Mouse (Mus musculus): Measurements from ENCODE around the gene Gm525. TPM values are rescaled to one million over a fixed set of nuclear protein-coding genes. Genes with fewer than 3 reads are reported as not detected.
"Not testable (repeated sequence)": the region's sequence is repeated elsewhere in the genome, so short reads cannot be mapped to it uniquely, and the experiment has no call there.

Gene Gm525
- total RNA-seq, 2 experiments from 2014 or later = not detected

GRCm38 (mm10) chr11:89060423-89061089, 13.1 kb upstream of the Gm525 start:
- peak; percentile 90 for DNase-seq
- intact Hi-C loops (cut with DNase I; ENCODE audit: low total_unique reads) = no loop called here

GRCm38 (mm10) chr11:89061362-89061761, 12.3 kb upstream of the Gm525 start:
- intact Hi-C loops (cut with DNase I; ENCODE audit: low total_unique reads) = no loop called here
- DNase-seq = no peak

- intact Hi-C loops (cut with DNase I; ENCODE audit: low total_unique reads) = no loop called here
- DNase-seq = no peak
Measured at GRCm38 (mm10) chr11:89064312-89064711, 9.3 kb upstream of the Gm525 start.

- intact Hi-C loops (cut with DNase I; ENCODE audit: low total_unique reads) = no loop called here
- DNase-seq = no peak
Measured at GRCm38 (mm10) chr11:89065297-89065696, 8.3 kb upstream of the Gm525 start.

GRCm38 (mm10) chr11:89066126-89066525, 7.5 kb upstream of the Gm525 start:
- DNase-seq = no peak
- intact Hi-C loops (cut with DNase I; ENCODE audit: low total_unique reads) = no loop called here

- DNase-seq = no peak
- intact Hi-C loops (cut with DNase I; ENCODE audit: low total_unique reads) = no loop called here
Measured at GRCm38 (mm10) chr11:89066750-89067149, 6.9 kb upstream of the Gm525 start, which contains the start of gene Dgke. Dgke (minus strand) TSS chr11:89066850.

- no peak for DNase-seq
- intact Hi-C loops (cut with DNase I; ENCODE audit: low total_unique reads) = no loop called here
Measured at GRCm38 (mm10) chr11:89067301-89067822, 6.3 kb upstream of the Gm525 start.

GRCm38 (mm10) chr11:89067871-89068490, 5.7 kb upstream of the Gm525 start:
- no peak for DNase-seq
- intact Hi-C loops (cut with DNase I; ENCODE audit: low total_unique reads) = no loop called here

GRCm38 (mm10) chr11:89068649-89069048, 5.0 kb upstream of the Gm525 start:
- intact Hi-C loops (cut with DNase I; ENCODE audit: low total_unique reads) = no loop called here
- no peak for DNase-seq

- intact Hi-C loops (cut with DNase I; ENCODE audit: low total_unique reads) = no loop called here
- DNase-seq = no peak
Measured at GRCm38 (mm10) chr11:89069303-89069702, 4.3 kb upstream of the Gm525 start.

- intact Hi-C loops (cut with DNase I; ENCODE audit: low total_unique reads) = no loop called here
- no peak for DNase-seq
Measured at GRCm38 (mm10) chr11:89071522-89071921, 2.1 kb upstream of the Gm525 start.

GRCm38 (mm10) chr11:89074783-89075413, 1.3 kb downstream of the Gm525 start:
- DNase-seq = no peak
- intact Hi-C loops (cut with DNase I; ENCODE audit: low total_unique reads) = no loop called here

- intact Hi-C loops (cut with DNase I; ENCODE audit: low total_unique reads) = no loop called here
- no peak for DNase-seq
Measured at GRCm38 (mm10) chr11:89076370-89076821, 2.8 kb downstream of the Gm525 start.

GRCm38 (mm10) chr11:89077601-89078000, 4.0 kb downstream of the Gm525 start:
- intact Hi-C loops (cut with DNase I; ENCODE audit: low total_unique reads) = no loop called here
- no peak for DNase-seq

- DNase-seq = no peak
- intact Hi-C loops (cut with DNase I; ENCODE audit: low total_unique reads) = no loop called here
Measured at GRCm38 (mm10) chr11:89078305-89078704, 4.7 kb downstream of the Gm525 start.

- no peak for DNase-seq
- intact Hi-C loops (cut with DNase I; ENCODE audit: low total_unique reads) = no loop called here
Measured at GRCm38 (mm10) chr11:89078996-89079680, 5.5 kb downstream of the Gm525 start.

GRCm38 (mm10) chr11:89081906-89082305, 8.3 kb downstream of the Gm525 start:
- intact Hi-C loops (cut with DNase I; ENCODE audit: low total_unique reads); DNase-seq: not testable (repeated sequence)

GRCm38 (mm10) chr11:89082691-89083090, 9.1 kb downstream of the Gm525 start:
- intact Hi-C loops (cut with DNase I; ENCODE audit: low total_unique reads); DNase-seq: not testable (repeated sequence)

GRCm38 (mm10) chr11:89084601-89085000, 11.0 kb downstream of the Gm525 start:
- no peak for DNase-seq
- intact Hi-C loops (cut with DNase I; ENCODE audit: low total_unique reads) = no loop called here

- intact Hi-C loops (cut with DNase I; ENCODE audit: low total_unique reads) = no loop called here
- DNase-seq = no peak
Measured at GRCm38 (mm10) chr11:89086208-89086809, 12.7 kb downstream of the Gm525 start.

All from gastrocnemius, postnatal 14 days (tissue).